Mouse (Mus musculus) erythroblast, embryonic 14.5 days (primary cell): ENCODE data around the gene Bach2. TPM values are rescaled to one million over a fixed set of nuclear protein-coding genes. Genes with fewer than 3 reads are reported as not detected.

Experiments used
- H3K27me3 ChIP-seq: 2 replicates; pipeline ENCODE4 v1.6.1; 2012; ENCODE audit warnings: inconsistent platforms; ENCODE audit not compliant: control insufficient read depth
- H3K36me3 ChIP-seq: 2 replicates; pipeline ENCODE4 v1.6.1; 2012; ENCODE audit warnings: mild to moderate bottlenecking, inconsistent platforms; ENCODE audit not compliant: control insufficient read depth
- H3K4me1 ChIP-seq: 2 replicates; pipeline ENCODE4 v1.6.1; 2012; ENCODE audit warnings: inconsistent platforms; ENCODE audit not compliant: control insufficient read depth
- H3K4me3 ChIP-seq: replicated peaks from 2 replicates; pipeline ENCODE3; 2012; ENCODE audit warnings: moderate library complexity, mild to moderate bottlenecking, inconsistent platforms
- H3K9me3 ChIP-seq: 2 replicates; pipeline ENCODE4 v1.6.1; 2012; ENCODE audit warnings: low read length, inconsistent platforms, mixed read lengths; ENCODE audit not compliant: control insufficient read depth
- GATA1 ChIP-seq: IDR thresholded peaks from 2 replicates; pipeline ENCODE4 v1.6.1; 2012; ENCODE audit warnings: low read length, inconsistent platforms, mixed read lengths
- TAL1 ChIP-seq: IDR thresholded peaks from 3 replicates; pipeline ENCODE4 v1.6.1; 2012; ENCODE audit warnings: low read length, inconsistent platforms, mixed read lengths
- polyA plus RNA-seq: library from polyadenylated mRNA; stranded (reverse); fragments of >175 nt; gene quantifications from 2 replicates; pipeline ENCODE4 v1.2.3, GENCODE M21; 2012

The Bach2 gene
- polyA plus RNA-seq, result 0.02 TPM in 1 of 2 replicates, not detected in the other

- H3K9me3 ChIP-seq, result no peaks in the 10 kb centered on the region; the same call in 1 of the 2 replicates
- H3K4me1 ChIP-seq, result peaks cover 18% of the 10 kb centered on the region
- H3K27me3 ChIP-seq, result peaks cover 67% of the 10 kb centered on the region
- TF ChIP-seq TAL1 (no peak), GATA1 (no peak)
- H3K4me3 ChIP-seq, result peak within 1 kb of the TSS; percentile 65
- H3K36me3 ChIP-seq, result no peaks in the 10 kb centered on the region
These were observed at the start of gene Bach2 for GRCm38 (mm10) chr4:32238366-32238854. Gene Bach2, plus strand, starts transcription at chr4:32238804.

- H3K4me1 ChIP-seq, result peaks cover 7% of the 10 kb centered on the region
- H3K4me3 ChIP-seq, result no peak overlapping the region
- H3K9me3 ChIP-seq, result no peaks in the 10 kb centered on the region
- no peaks in the 10 kb centered on the region for H3K36me3 ChIP-seq
- no peaks in the 10 kb centered on the region for H3K27me3 ChIP-seq
- no peak for TF ChIP-seq GATA1
- no peak for TF ChIP-seq TAL1
These were observed 49.1 kb upstream of the Bach2 start for GRCm38 (mm10) chr4:32189416-32190036.

- H3K4me3 ChIP-seq, result no peak overlapping the region
- no peaks in the 10 kb centered on the region for H3K36me3 ChIP-seq
- H3K9me3 ChIP-seq, result no peaks in the 10 kb centered on the region
- TF ChIP-seq TAL1 (no peak), GATA1 (no peak)
- H3K27me3 ChIP-seq, result no peaks in the 10 kb centered on the region
- H3K4me1 ChIP-seq, result peaks cover 7% of the 10 kb centered on the region
These were observed 48.1 kb upstream of the Bach2 start for GRCm38 (mm10) chr4:32190506-32190905.

- Histone ChIP-seq H3K36me3 (no peaks in the 10 kb centered on the region), H3K4me1 (0 out of 2 replicates have a peak, but pooled peaks cover 1% of the 10 kb centered on the region), H3K4me3 (no peak overlapping the region), H3K27me3 (0 out of 2 replicates have a peak, but pooled peaks cover 2% of the 10 kb centered on the region), H3K9me3 (no peaks in the 10 kb centered on the region)
- TF ChIP-seq GATA1 (no peak), TAL1 (no peak)
These were observed 42.4 kb upstream of the Bach2 start for GRCm38 (mm10) chr4:32195945-32196921.

- Histone ChIP-seq H3K4me3 (no peak overlapping the region), H3K27me3 (0 out of 2 replicates have a peak, but pooled peaks cover 2% of the 10 kb centered on the region), H3K36me3 (no peaks in the 10 kb centered on the region), H3K9me3 (no peaks in the 10 kb centered on the region), H3K4me1 (0 out of 2 replicates have a peak, but pooled peaks cover 1% of the 10 kb centered on the region)
- no peak for TF ChIP-seq GATA1
- TF ChIP-seq TAL1, result no peak
These were observed 40.6 kb upstream of the Bach2 start for GRCm38 (mm10) chr4:32198031-32198430.

- H3K27me3 ChIP-seq, result 0 out of 2 replicates have a peak, but pooled peaks cover 2% of the 10 kb centered on the region
- TF ChIP-seq GATA1 (no peak), TAL1 (no peak)
- no peaks in the 10 kb centered on the region for H3K36me3 ChIP-seq
- H3K4me1 ChIP-seq, result 0 out of 2 replicates have a peak, but pooled peaks cover 1% of the 10 kb centered on the region
- H3K9me3 ChIP-seq, result no peaks in the 10 kb centered on the region
- H3K4me3 ChIP-seq, result no peak overlapping the region
These were observed 40.0 kb upstream of the Bach2 start for GRCm38 (mm10) chr4:32198589-32198988.

- TF ChIP-seq TAL1 (no peak), GATA1 (no peak)
- Histone ChIP-seq H3K9me3 (no peaks in the 10 kb centered on the region), H3K36me3 (no peaks in the 10 kb centered on the region), H3K27me3 (0 out of 2 replicates have a peak, but pooled peaks cover 2% of the 10 kb centered on the region), H3K4me3 (no peak overlapping the region), H3K4me1 (peaks cover 2% of the 10 kb centered on the region; the same call in 1 of the 2 replicates)
These were observed 39.4 kb upstream of the Bach2 start for GRCm38 (mm10) chr4:32199156-32199555.

GRCm38 (mm10) chr4:32201114-32201513, 37.5 kb upstream of the Bach2 start:
- Histone ChIP-seq H3K4me1 (peaks cover 19% of the 10 kb centered on the region), H3K36me3 (no peaks in the 10 kb centered on the region), H3K9me3 (no peaks in the 10 kb centered on the region), H3K27me3 (0 out of 2 replicates have a peak, but pooled peaks cover 2% of the 10 kb centered on the region), H3K4me3 (no peak overlapping the region)
- TF ChIP-seq TAL1 (no peak), GATA1 (no peak)

GRCm38 (mm10) chr4:32202362-32202761, 36.2 kb upstream of the Bach2 start:
- Histone ChIP-seq H3K4me1 (peaks cover 31% of the 10 kb centered on the region), H3K9me3 (no peaks in the 10 kb centered on the region), H3K36me3 (no peaks in the 10 kb centered on the region), H3K4me3 (no peak overlapping the region), H3K27me3 (no peaks in the 10 kb centered on the region)
- TF ChIP-seq GATA1 (no peak), TAL1 (no peak)
